Mouse (Mus musculus): ENCODE measurements around the gene Rpl37a. TPM values are rescaled to one million over a fixed set of nuclear protein-coding genes. Genes with fewer than 3 reads are reported as not detected.
A peak's percentile ranks its signal among the peaks of the same experiment; 100 is the strongest.

Gene Rpl37a
- total RNA-seq, 2 experiments from 2014 or later, result 918 to 961 TPM

- DNase-seq, result peak; percentile 71
These were observed 28.0 kb downstream of the Rpl37a start for GRCm38 (mm10) chr1:72738946-72739680.

GRCm38 (mm10) chr1:72739681-72740063, 28.6 kb downstream of the Rpl37a start:
- DNase-seq, result no peak

- DNase-seq, result no peak
These were observed 30.3 kb downstream of the Rpl37a start for GRCm38 (mm10) chr1:72741406-72741805.

GRCm38 (mm10) chr1:72744816-72745506, 33.9 kb downstream of the Rpl37a start:
- no peak for DNase-seq

- DNase-seq, result peak; percentile 27
These were observed 35.3 kb downstream of the Rpl37a start for GRCm38 (mm10) chr1:72746382-72746781.

GRCm38 (mm10) chr1:72751371-72751781, 40.3 kb downstream of the Rpl37a start:
- DNase-seq, result peak; percentile 30

- DNase-seq, result no peak
These were observed 42.1 kb downstream of the Rpl37a start for GRCm38 (mm10) chr1:72753211-72753610.

- DNase-seq, result no peak
These were observed 44.1 kb downstream of the Rpl37a start for GRCm38 (mm10) chr1:72755227-72755626.

GRCm38 (mm10) chr1:72755801-72756200, 44.7 kb downstream of the Rpl37a start:
- no peak for DNase-seq

GRCm38 (mm10) chr1:72759758-72760157, 48.7 kb downstream of the Rpl37a start:
- no peak for DNase-seq

Other genes with a start within 250 kb of the Rpl37a start
- gene March4, start 174.4 kb upstream of the Rpl37a start, total RNA-seq (2021), result not detected
- gene Smarcal1, start 128.0 kb upstream of the Rpl37a start, total RNA-seq (2021), result 10 to 100 TPM; 32.3 to 34.7 TPM
- gene Ankar, start 10.7 kb upstream of the Rpl37a start, total RNA-seq (2021), result not detected
- gene Igfbp2, start 113.2 kb downstream of the Rpl37a start, total RNA-seq (2021), result 1 to 10 TPM; 5.3 to 8.4 TPM
- 100 to 1,000 TPM; 190 to 236 TPM for gene Igfbp5, start 163.6 kb downstream of the Rpl37a start, total RNA-seq (2021)